Mouse (Mus musculus) stomach, embryonic 16.5 days (tissue): ENCODE results near the gene Hspb2. TPM values are rescaled to one million over a fixed set of nuclear protein-coding genes. Genes with fewer than 3 reads are reported as not detected.

Experiments used
- ATAC-seq: fragments of 200-750 bp; cut with Nextera tagmentation; 2 replicates; pipeline ENCODE4 v1.8.0; 2017; ENCODE audit warnings: moderate number of reproducible peaks, moderate TSS enrichment; ENCODE audit not compliant: insufficient read depth, low FRiP score
- H3K27ac ChIP-seq: fragments of 300-500 bp; sonication (generic); 2 replicates; pipeline ENCODE4 v1.5.1; 2014; ENCODE audit warnings: low read length
- H3K27me3 ChIP-seq: fragments of 300-500 bp; sonication (generic); 2 replicates; pipeline ENCODE4 v1.6.1; 2014; ENCODE audit warnings: low read length, control low read depth, mixed read lengths; ENCODE audit not compliant: control insufficient read depth, insufficient read depth
- H3K36me3 ChIP-seq: fragments of 300-500 bp; sonication (generic); 2 replicates; pipeline ENCODE4 v1.6.1; 2014; ENCODE audit warnings: low read length; ENCODE audit not compliant: control insufficient read depth, insufficient read depth
- H3K4me1 ChIP-seq: fragments of 300-500 bp; sonication (generic); 2 replicates; pipeline ENCODE4 v1.6.1; 2014; ENCODE audit warnings: low read length, control low read depth, mixed read lengths; ENCODE audit not compliant: control insufficient read depth, insufficient read depth
- H3K4me2 ChIP-seq: fragments of 300-500 bp; sonication (generic); 2 replicates; pipeline ENCODE4 v1.6.1; 2014; ENCODE audit warnings: low read depth, low read length, mixed read lengths
- H3K4me3 ChIP-seq: fragments of 300-500 bp; sonication (generic); replicated peaks from 2 replicates; pipeline ENCODE4 v1.5.1; 2014; ENCODE audit warnings: mild to moderate bottlenecking, low read length
- H3K9ac ChIP-seq: fragments of 300-500 bp; sonication (generic); 2 replicates; pipeline ENCODE4 v1.6.1; 2014; ENCODE audit warnings: low read length
- H3K9me3 ChIP-seq: fragments of 300-500 bp; sonication (generic); replicated peaks from 2 replicates; pipeline ENCODE4 v1.6.1; 2016; ENCODE audit warnings: low read length, control low read depth; ENCODE audit not compliant: control insufficient read depth
- WGBS: fragments of 180-500 bp; shearing (Covaris S2); extraction: QIAGEN DNeasy Blood & Tissue Kit; methylation state at CpG from one replicate; pipeline ENCODE4 v1.1.7; 2014; 5-methylcytosine and 5-hydroxymethylcytosine counted together
- polyA plus RNA-seq: library from polyadenylated mRNA; unstranded; fragments of >200 nt; fragmentation: Nextera tagmentation; extraction: Ambion mirVana; gene quantifications from 2 replicates; pipeline ENCODE4 v1.2.1, GENCODE M21; 2015

The Hspb2 gene
- polyA plus RNA-seq, 1 experiment from 2014 or later = 27.1 TPM

DNA sequence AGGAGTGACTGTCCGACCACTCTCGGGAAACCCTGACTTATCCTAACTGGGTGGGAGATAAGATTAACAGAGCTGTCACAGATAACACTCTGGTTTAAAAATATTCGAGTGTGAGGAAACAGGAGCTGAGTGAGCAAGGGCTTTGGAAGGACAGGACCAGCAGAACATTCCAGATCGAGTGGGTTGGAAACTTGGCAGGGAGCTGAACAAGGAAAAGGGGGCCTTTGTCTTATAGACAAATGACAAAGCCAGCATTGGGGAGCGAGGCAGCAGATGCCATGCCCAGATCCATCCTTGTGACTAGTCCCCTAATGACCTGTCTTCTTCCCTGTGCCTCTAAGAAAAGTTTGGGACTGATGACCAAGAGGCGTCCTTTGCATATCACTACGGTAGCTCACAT, 1.8 kb upstream of the Hspb2 start:
- Histone ChIP-seq H3K9me3 (no peaks in the 10 kb centered on the region), H3K9ac (peak overlapping the region; percentile 34), H3K27me3 (no peaks in the 10 kb centered on the region), H3K36me3 (no peaks in the 10 kb centered on the region), H3K4me1 (peaks cover 12% of the 10 kb centered on the region), H3K27ac (peak overlapping the region; percentile 56; the same call in 1 of the 2 replicates), H3K4me3 (peak overlapping the region; percentile 42), H3K4me2 (peak overlapping the region; percentile 47)
- no peak for ATAC-seq
- 36% methylated on average over 7 of the region's 7 CpGs for WGBS

- Histone ChIP-seq H3K27me3 (no peaks in the 10 kb centered on the region), H3K4me3 (peak overlapping the region; percentile 42), H3K4me1 (peaks cover 12% of the 10 kb centered on the region), H3K9me3 (no peaks in the 10 kb centered on the region), H3K9ac (peak overlapping the region; percentile 61), H3K27ac (peak overlapping the region; percentile 82), H3K36me3 (no peaks in the 10 kb centered on the region), H3K4me2 (peak overlapping the region; percentile 47)
- ATAC-seq = peak; percentile 80
- WGBS = 56% methylated on average over 17 of the region's 17 CpGs
Observed at GRCm38 (mm10) chr9:50752784-50753615, 846 bp upstream of the Hspb2 start.

DNA sequence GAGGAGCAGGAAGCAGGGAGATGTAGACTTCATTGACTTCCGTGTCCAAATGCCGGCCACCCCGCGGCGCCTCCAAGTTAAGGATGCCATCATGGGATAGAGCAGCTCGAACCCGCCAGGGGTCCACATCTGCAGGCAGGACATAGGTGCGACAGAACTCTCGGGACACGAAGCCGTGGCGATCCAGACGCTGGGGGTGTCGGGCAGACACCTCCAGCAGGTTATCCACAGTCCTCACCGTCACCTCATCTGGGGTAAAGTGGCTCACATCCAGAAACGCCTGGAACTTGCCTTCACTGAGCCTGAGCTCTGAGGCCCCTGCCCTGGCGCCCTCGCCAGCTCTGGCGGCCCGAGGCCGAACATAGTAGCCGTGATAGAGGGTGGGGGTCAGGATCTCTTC, 831 bp downstream of the Hspb2 start, which contains the start of gene Cryab:
Gene Cryab (plus strand): TSS at position 3 of the 400 bp plus-strand sequence.
- peak within 1 kb of the TSS; percentile 58; the same call in 1 of the 2 replicates for H3K9ac ChIP-seq
- H3K27ac ChIP-seq = peak within 1 kb of the TSS; percentile 82; the same call in 1 of the 2 replicates
- ATAC-seq = no peak
- H3K4me3 ChIP-seq = peak within 1 kb of the TSS; percentile 1; the same call in 1 of the 2 replicates
- H3K9me3 ChIP-seq = no peaks in the 10 kb centered on the region
- H3K36me3 ChIP-seq = no peaks in the 10 kb centered on the region
- 66% methylated on average over 22 of the region's 22 CpGs for WGBS
- H3K4me2 ChIP-seq = peak within 1 kb of the TSS; percentile 47; the same call in 1 of the 2 replicates
- H3K27me3 ChIP-seq = no peaks in the 10 kb centered on the region
- peaks cover 12% of the 10 kb centered on the region for H3K4me1 ChIP-seq

DNA sequence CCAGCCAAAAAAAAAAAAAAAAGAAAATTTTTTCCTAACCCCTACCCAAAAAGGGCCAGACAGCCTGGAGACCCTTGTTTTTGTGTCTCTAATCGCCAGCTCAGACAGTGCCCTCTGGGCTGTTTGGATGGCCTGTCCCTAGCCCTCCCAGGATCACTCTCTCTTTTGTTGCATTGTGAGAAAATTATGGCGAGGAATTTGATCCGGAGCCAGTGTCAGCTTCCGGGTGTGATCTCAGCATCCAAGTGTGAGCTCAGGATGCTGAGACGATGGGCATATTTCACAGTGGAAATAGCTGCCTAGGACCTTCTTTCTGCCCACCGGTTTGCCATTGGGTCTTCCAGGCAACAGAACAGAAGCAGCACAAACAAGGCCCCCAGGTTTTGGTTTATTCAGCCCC, 1.4 kb downstream of the Hspb2 start:
- no peak overlapping the region for H3K9ac ChIP-seq
- no peak overlapping the region for H3K4me2 ChIP-seq
- peaks cover 12% of the 10 kb centered on the region for H3K4me1 ChIP-seq
- H3K4me3 ChIP-seq = no peak overlapping the region
- 73% methylated on average over 6 of the region's 6 CpGs for WGBS
- H3K27ac ChIP-seq = no peak overlapping the region
- no peak for ATAC-seq
- no peaks in the 10 kb centered on the region for H3K36me3 ChIP-seq
- no peaks in the 10 kb centered on the region for H3K9me3 ChIP-seq
- H3K27me3 ChIP-seq = no peaks in the 10 kb centered on the region

DNA sequence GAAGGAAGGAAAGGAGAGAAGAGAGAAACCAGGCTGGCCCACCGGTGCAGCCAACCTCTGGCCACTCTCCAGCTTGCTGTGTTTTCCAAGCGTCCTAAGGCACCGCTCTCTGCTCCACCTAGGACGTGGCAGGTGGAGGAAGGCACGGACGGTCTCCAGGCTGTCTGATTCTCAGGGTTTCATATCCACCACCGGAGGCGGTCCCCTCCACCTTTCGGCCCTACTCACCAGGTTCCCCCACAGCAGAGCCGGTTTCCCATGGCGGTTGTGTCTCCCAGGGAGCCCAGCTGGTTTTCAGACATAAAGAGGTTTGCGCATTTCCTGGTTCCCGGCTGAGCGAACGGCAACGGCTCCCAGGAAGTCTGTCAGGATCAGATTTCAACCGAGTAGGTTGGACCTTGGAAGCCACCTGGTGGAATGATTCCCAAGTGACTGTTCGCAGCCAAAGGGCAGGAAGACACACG, 5.9 kb downstream of the Hspb2 start, which contains the start of gene 2310030G06Rik:
Gene 2310030G06Rik (minus strand): TSS at position 323 of the 464 bp plus-strand sequence.
- no peaks in the 10 kb centered on the region for H3K4me1 ChIP-seq
- WGBS = 2% methylated on average over 19 of the region's 19 CpGs
- peak within 1 kb of the TSS; percentile 84 for H3K27ac ChIP-seq

GRCm38 (mm10) chr9:50745806-50746205, 6.3 kb downstream of the Hspb2 start:
- H3K4me2 ChIP-seq = peak overlapping the region; percentile 53
- no peaks in the 10 kb centered on the region for H3K9me3 ChIP-seq
- peak; percentile 69 for ATAC-seq
- H3K36me3 ChIP-seq = no peaks in the 10 kb centered on the region
- H3K27me3 ChIP-seq = no peaks in the 10 kb centered on the region
- H3K4me3 ChIP-seq = peak overlapping the region; percentile 50
- peak overlapping the region; percentile 84 for H3K27ac ChIP-seq
- H3K4me1 ChIP-seq = no peaks in the 10 kb centered on the region
- WGBS = 10% methylated on average over 7 of the region's 7 CpGs
- H3K9ac ChIP-seq = peak overlapping the region; percentile 68

More for the DNA sequence above, 5.9 kb downstream of the Hspb2 start, which contains the start of gene 2310030G06Rik:
- H3K4me3 ChIP-seq = peak within 1 kb of the TSS; percentile 50
- H3K9ac ChIP-seq = peak within 1 kb of the TSS; percentile 68
- H3K4me2 ChIP-seq = peak within 1 kb of the TSS; percentile 53
- no peaks in the 10 kb centered on the region for H3K27me3 ChIP-seq
- H3K36me3 ChIP-seq = no peaks in the 10 kb centered on the region
- no peaks in the 10 kb centered on the region for H3K9me3 ChIP-seq
- peak; percentile 71 for ATAC-seq

GRCm38 (mm10) chr9:50742744-50743143, 9.4 kb downstream of the Hspb2 start:
- H3K4me3 ChIP-seq = no peak overlapping the region
- 63% methylated on average over 2 of the region's 2 CpGs for WGBS
- no peaks in the 10 kb centered on the region for H3K9me3 ChIP-seq
- no peak overlapping the region for H3K4me2 ChIP-seq
- no peaks in the 10 kb centered on the region for H3K27me3 ChIP-seq
- no peak overlapping the region for H3K9ac ChIP-seq
- H3K36me3 ChIP-seq = no peaks in the 10 kb centered on the region
- H3K4me1 ChIP-seq = peaks cover 6% of the 10 kb centered on the region
- H3K27ac ChIP-seq = no peak overlapping the region
- no peak for ATAC-seq

GRCm38 (mm10) chr9:50742261-50742660, 9.9 kb downstream of the Hspb2 start:
- Histone ChIP-seq H3K4me3 (no peak overlapping the region), H3K27ac (no peak overlapping the region), H3K4me1 (peaks cover 6% of the 10 kb centered on the region), H3K36me3 (no peaks in the 10 kb centered on the region), H3K9ac (no peak overlapping the region), H3K27me3 (no peaks in the 10 kb centered on the region), H3K4me2 (no peak overlapping the region), H3K9me3 (no peaks in the 10 kb centered on the region)
- 78% methylated on average over 3 of the region's 3 CpGs for WGBS
- ATAC-seq = no peak
